Mouse (Mus musculus) urinary bladder, postnatal 4 days (tissue): ENCODE measurements around the gene Gm14408.
"Not testable (repeated sequence)": the region's sequence is repeated elsewhere in the genome, so short reads cannot be mapped to it uniquely, and the experiment has no call there.

Source experiments
- DNase-seq, 2 experiments: peaks; one replicate each; pipeline ENCODE4 v3.0.0; 2021 to 2022; ENCODE audit warnings: low spot score in 2 of 2

The Gm14408 gene

DNA sequence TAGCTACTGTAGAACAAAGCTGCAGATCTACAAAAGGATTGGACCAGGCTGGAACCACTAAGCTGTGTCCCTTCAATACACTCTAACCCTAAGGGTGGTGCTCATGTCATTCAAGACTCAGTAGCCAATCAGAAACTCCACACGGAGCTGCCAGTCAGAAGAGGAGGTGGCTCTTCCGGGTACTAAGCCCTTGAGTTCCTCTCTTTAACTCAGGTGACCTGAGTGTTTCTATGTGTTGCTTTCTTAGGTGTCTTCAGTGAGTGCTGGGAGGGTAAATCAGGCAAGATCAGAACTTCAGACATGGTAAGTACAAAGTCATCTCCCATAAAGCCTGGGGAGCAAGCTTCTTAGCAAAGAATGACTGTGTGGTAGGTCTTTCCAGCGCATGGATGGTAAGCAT lies at the start of gene Gm14408:
Gene Gm14408 (plus strand): TSS at position 301 of the 400 bp plus-strand sequence.
- DNase-seq: not testable (repeated sequence)

DNA sequence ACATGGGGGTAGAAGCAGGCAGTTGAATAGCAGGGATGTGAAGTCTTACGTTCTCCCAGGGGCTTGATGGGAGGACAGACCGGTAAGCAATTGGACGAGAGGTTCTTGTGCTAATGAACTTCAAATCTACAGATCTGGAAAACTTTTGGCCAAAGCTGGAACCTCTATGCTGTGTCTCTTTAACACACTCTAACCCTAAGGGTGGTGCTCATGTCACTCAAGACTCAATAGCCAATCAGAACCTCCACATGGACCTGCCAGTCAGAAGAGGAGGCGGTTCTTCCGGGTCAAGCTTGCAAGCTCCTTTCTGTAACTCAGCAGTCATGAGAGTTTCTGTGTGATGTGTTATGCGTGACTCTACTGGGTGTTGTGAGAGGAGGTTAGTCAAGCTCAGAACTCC lies 32.6 kb upstream of the Gm14408 start, which contains the start of gene Gm14295:
Gene Gm14295 (plus strand): TSS at position 301 of the 400 bp plus-strand sequence.
- not testable (repeated sequence) for DNase-seq

DNA sequence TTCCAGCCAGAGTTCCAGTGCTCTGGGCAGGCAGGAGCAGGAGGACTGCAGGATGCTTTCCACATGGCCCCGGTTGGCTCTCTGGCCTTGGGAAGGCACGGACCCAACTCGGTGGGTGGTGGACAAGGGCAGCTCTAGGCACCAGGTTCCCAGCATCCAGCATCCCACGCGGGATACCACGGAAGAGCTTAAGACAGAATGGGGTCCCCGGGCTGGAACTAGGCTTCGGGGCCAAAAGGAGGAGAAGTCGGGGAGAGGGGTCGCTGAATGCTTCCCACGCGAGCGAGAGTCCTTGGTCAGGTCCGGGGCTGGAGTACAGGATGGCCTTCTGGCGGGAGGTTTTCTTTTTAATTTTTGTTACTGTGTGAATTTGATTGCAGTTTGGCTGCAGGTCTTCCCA lies 32.2 kb upstream of the Gm14408 start:
- not testable (repeated sequence) for DNase-seq
